Mouse (Mus musculus) kidney, postnatal 0 days (tissue): Measurements from ENCODE around the gene Orc3. TPM values are rescaled to one million over a fixed set of nuclear protein-coding genes. Genes with fewer than 3 reads are reported as not detected.

ENCODE experiments used
- ATAC-seq: fragments of 200-750 bp; cut with Nextera tagmentation; replicated peaks from 2 replicates; pipeline ENCODE4 v1.8.0; 2017; ENCODE audit warnings: low read depth, moderate number of reproducible peaks, moderate TSS enrichment, moderate library complexity; ENCODE audit not compliant: low FRiP score
- DNase-seq: peaks from one replicate; pipeline ENCODE4 v3.0.0-alpha.2; 2016; ENCODE audit warnings: low spot score
- H3K27ac ChIP-seq: fragments of 300-500 bp; sonication (generic); 2 replicates; pipeline ENCODE4 v1.5.1; 2014; ENCODE audit warnings: mild to moderate bottlenecking
- H3K27me3 ChIP-seq: fragments of 300-500 bp; sonication (generic); 2 replicates; pipeline ENCODE4 v1.6.1; 2014; ENCODE audit warnings: low read length, mixed read lengths; ENCODE audit not compliant: insufficient read depth
- H3K36me3 ChIP-seq: fragments of 300-500 bp; sonication (generic); 2 replicates; pipeline ENCODE4 v1.6.1; 2014; ENCODE audit warnings: low read length, mixed read lengths; ENCODE audit not compliant: insufficient read depth
- H3K4me1 ChIP-seq: fragments of 300-500 bp; sonication (generic); replicated peaks from 2 replicates; pipeline ENCODE4 v1.6.1; 2014; ENCODE audit warnings: antibody characterized with exemption, low read length, mixed read lengths; ENCODE audit not compliant: insufficient read depth
- H3K4me2 ChIP-seq: fragments of 300-500 bp; sonication (generic); 2 replicates; pipeline ENCODE4 v1.6.1; 2014; ENCODE audit warnings: mild to moderate bottlenecking, low read length, moderate library complexity, mixed read lengths
- H3K4me3 ChIP-seq: fragments of 300-500 bp; sonication (generic); replicated peaks from 2 replicates; pipeline ENCODE4 v1.5.1; 2014; ENCODE audit warnings: low read depth, low read length
- H3K9ac ChIP-seq: fragments of 300-500 bp; sonication (generic); 2 replicates; pipeline ENCODE4 v1.6.1; 2014; ENCODE audit warnings: low read depth, low read length
- H3K9me3 ChIP-seq: fragments of 300-500 bp; sonication (generic); replicated peaks from 2 replicates; pipeline ENCODE4 v1.6.1; 2016; ENCODE audit warnings: low read length, inconsistent platforms, mixed read lengths
- CTCF ChIP-seq: IDR thresholded peaks from 2 replicates; pipeline ENCODE4 v1.5.1; 2016; ENCODE audit warnings: antibody characterized with exemption, low read depth, mild to moderate bottlenecking, moderate library complexity
- WGBS: fragments of 180-500 bp; shearing (Covaris S2); extraction: QIAGEN DNeasy Blood & Tissue Kit; methylation state at CpG from one replicate; pipeline ENCODE4 v1.1.7; 2014; 5-methylcytosine and 5-hydroxymethylcytosine counted together
- polyA plus RNA-seq: library from polyadenylated mRNA; unstranded; fragments of >200 nt; fragmentation: Nextera tagmentation; extraction: Ambion mirVana; gene quantifications from 2 replicates; pipeline ENCODE4 v1.2.1, GENCODE M21; 2015

The Orc3 gene
- polyA plus RNA-seq, 1 experiment from 2014 or later = 64.1 TPM

DNA sequence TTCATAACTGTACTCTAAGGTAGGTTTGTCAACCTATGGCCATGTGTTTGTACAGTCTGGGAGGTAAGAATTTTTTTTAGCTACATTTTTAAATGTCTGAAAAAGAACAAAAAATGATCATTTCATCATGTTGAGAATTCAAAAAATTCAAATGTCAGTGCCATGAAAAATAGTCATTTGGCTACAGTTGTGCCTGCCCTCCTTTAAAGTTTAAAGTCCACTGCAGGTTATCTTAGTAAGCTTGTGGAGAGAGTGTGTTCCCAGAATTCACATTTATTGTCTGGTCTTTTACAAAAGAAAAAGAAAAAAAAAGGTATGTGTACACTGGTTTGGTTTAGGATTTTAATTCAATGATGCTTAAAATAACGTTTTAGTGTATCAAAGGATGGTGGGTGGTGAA, 60.1 kb downstream of the Orc3 start:
- Histone ChIP-seq H3K27me3 (no peaks in the 10 kb centered on the region), H3K4me3 (no peak overlapping the region), H3K9ac (no peak overlapping the region), H3K4me1 (peaks cover 19% of the 10 kb centered on the region; the same call in 1 of the 2 replicates), H3K27ac (no peak overlapping the region), H3K36me3 (no peaks in the 10 kb centered on the region), H3K9me3 (no peaks in the 10 kb centered on the region), H3K4me2 (no peak overlapping the region)
- ATAC-seq (no peak), DNase-seq (no peak)
- no peak for TF ChIP-seq CTCF
- WGBS = 31% methylated on average over 1 of the region's 1 CpGs

DNA sequence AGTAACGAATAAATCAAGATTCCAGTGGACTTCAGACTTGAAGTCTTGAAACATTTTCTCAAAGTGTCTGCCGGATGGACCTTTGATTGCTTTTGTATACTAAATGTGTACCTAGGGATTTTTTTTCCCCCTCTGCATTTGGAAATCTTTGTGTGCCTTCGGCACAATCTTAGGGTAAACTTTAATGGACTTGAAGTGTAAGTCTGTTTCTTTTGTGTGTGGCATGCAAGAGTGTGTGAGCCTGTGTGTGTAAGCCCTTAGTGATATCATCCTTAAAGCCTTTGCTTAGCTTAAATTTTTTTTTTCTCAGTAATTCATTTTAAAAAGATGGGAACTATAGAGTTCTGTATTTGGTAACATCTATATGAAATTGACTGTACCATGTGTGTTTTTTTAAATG, 62.8 kb downstream of the Orc3 start:
- Histone ChIP-seq H3K27ac (peak overlapping the region; percentile 98; the same call in 1 of the 2 replicates), H3K36me3 (no peaks in the 10 kb centered on the region), H3K27me3 (no peaks in the 10 kb centered on the region), H3K9ac (peak overlapping the region; percentile 99; the same call in 1 of the 2 replicates), H3K9me3 (no peaks in the 10 kb centered on the region), H3K4me2 (peak overlapping the region; percentile 61), H3K4me3 (peak overlapping the region; percentile 99), H3K4me1 (peaks cover 12% of the 10 kb centered on the region; the same call in 1 of the 2 replicates)
- 2% methylated on average over 3 of the region's 3 CpGs for WGBS
- no peak for TF ChIP-seq CTCF
- ATAC-seq = no peak
- DNase-seq = peak; percentile 15

DNA sequence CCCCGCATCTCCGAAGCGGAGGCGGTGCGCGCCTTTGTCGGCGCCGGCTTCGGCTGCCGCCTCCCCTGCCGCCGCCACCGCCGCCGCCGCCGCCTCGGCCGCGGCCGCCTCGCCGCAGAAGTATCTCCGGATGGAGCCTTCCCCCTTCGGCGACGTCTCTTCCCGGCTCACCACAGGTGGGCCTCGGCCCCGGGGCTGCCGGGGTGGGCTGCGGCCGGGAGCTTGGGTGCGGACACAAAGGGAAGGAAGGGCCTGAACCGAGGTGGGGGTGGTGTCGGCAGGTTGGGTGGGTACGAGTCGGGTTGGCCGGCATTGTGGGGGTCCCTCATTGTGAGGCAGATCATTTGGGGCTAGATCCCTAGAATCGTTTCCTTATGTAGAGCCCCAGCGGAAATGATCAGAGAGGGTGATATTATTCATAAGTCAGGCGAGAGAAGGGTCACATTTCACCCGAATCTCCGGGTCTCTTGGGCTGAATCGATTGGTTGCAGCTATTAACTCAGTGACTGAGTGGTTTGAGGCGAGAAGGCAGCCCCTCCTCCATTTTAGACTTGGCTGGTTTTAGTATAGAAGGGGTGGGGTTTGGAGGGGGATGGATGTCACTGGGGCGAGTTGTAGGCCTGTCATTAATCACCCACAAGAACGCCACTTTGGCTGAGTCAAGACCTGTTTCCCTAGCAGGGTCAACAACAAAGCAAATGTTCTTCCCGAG, 63.5 kb downstream of the Orc3 start:
- ATAC-seq = peak; percentile 85
- Histone ChIP-seq H3K9ac (peak overlapping the region; percentile 99), H3K27me3 (no peaks in the 10 kb centered on the region), H3K4me3 (peak overlapping the region; percentile 99), H3K4me2 (peak overlapping the region; percentile 61), H3K9me3 (no peaks in the 10 kb centered on the region), H3K36me3 (no peaks in the 10 kb centered on the region), H3K27ac (peak overlapping the region; percentile 98), H3K4me1 (peaks cover 10% of the 10 kb centered on the region; the same call in 1 of the 2 replicates)
- TF ChIP-seq CTCF = no peak
- DNase-seq = peak; percentile 97
- WGBS = under 1% methylated on average over 49 of the region's 50 CpGs

DNA sequence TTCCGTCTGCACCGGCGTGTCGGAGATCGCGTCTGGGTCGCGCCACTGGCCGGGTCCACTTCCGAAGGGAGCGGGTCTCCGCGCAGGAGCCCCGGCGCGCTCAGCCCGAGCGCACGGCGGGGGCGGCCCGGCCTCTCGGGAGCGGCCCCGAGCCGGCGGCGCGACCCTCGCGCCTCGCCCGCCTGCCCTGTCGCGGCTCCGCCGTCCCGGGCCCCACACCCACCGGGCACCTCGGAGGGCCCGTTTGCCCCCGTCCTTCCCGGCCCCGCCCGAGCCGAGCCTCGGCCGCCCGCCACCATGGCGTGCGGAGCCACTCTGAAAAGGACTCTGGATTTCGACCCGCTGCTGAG, 64.0 kb downstream of the Orc3 start, which contains the start of gene Akirin2:
Akirin2 (plus strand) TSS at position 190 of the 350 bp plus-strand sequence.
- peak; percentile 10 for DNase-seq
- 0% methylated on average over 40 of the region's 53 CpGs for WGBS
- Histone ChIP-seq H3K4me3 (peak within 1 kb of the TSS; percentile 99), H3K27ac (peak within 1 kb of the TSS; percentile 98), H3K36me3 (no peaks in the 10 kb centered on the region), H3K9me3 (no peaks in the 10 kb centered on the region), H3K4me1 (peaks cover 5% of the 10 kb centered on the region; the same call in 1 of the 2 replicates), H3K9ac (peak within 1 kb of the TSS; percentile 99), H3K27me3 (no peaks in the 10 kb centered on the region), H3K4me2 (peak within 1 kb of the TSS; percentile 62)
- TF ChIP-seq CTCF = no peak
- ATAC-seq = peak; percentile 69

DNA sequence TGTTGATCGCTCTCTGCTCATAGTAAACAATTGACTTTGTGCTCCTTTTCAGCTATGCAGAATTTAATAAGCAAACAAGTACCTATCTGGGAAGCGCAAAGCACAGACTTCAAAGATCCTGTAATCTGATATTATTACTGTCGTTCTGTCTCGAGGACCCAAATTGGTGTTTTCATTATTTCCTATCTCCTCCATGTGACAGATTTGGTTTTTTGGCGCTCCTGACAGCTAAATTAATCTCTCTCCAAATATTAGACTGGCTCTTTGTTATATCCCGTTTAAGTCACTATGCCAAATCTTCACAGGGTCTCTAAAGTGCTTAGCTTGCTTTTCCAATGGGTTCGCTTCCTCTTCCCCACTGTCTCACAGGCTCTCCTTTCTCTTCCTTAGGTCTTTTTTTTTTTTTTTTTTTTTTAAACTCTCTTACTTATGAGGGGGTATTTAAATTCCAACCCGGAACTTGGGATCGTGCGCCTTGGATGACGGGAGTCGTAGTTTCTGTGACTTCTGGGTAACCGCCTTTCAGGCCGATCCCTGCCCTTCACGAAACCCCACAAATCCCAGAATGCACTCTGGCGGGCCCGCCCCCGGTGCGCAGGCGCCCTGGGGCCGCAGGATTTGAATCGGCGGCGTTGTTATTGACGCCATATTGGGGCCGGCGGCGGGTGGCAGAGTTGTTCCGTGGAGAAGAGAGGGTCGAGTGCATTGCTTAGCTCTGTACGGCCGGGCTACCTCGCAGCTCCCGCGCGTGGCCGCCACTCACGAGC, 64.6 kb downstream of the Orc3 start:
- ATAC-seq (peak; percentile 88), DNase-seq (peak; percentile 99)
- Histone ChIP-seq H3K4me1 (0 out of 2 replicates have a peak, but pooled peaks cover 4% of the 10 kb centered on the region), H3K9me3 (no peaks in the 10 kb centered on the region), H3K27me3 (no peaks in the 10 kb centered on the region), H3K4me3 (peak overlapping the region; percentile 99), H3K9ac (peak overlapping the region; percentile 99), H3K27ac (peak overlapping the region; percentile 98), H3K4me2 (peak overlapping the region; percentile 62), H3K36me3 (no peaks in the 10 kb centered on the region)
- no peak for TF ChIP-seq CTCF
- WGBS = 2% methylated on average over 38 of the region's 38 CpGs

DNA sequence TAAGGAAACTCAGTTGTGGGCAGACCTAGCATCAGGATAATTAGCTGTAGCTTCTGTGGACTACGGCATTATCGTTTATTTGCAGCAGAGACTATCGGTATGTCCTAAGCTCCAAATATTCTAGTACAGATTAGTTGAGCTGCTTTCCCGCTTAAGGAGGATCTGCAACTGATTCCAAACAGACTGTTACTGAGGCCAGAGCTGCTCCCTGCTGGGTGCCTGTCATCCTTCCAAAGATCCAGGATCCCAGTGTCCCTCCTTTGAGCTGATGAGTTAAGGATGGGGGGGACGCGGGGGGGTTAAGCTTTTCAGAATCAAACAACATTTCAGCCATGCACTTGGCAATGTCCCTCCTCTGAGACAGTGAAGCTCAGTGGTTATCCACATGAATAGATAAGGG, 84.8 kb downstream of the Orc3 start:
- H3K4me1 ChIP-seq = no peaks in the 10 kb centered on the region
- ATAC-seq = no peak
- no peak overlapping the region for H3K9ac ChIP-seq
- 87% methylated on average over 6 of the region's 6 CpGs for WGBS
- no peak for TF ChIP-seq CTCF
- no peaks in the 10 kb centered on the region for H3K36me3 ChIP-seq
- H3K27me3 ChIP-seq = no peaks in the 10 kb centered on the region
- DNase-seq = no peak
- no peaks in the 10 kb centered on the region for H3K9me3 ChIP-seq
- no peak overlapping the region for H3K4me3 ChIP-seq
- H3K4me2 ChIP-seq = no peak overlapping the region
- no peak overlapping the region for H3K27ac ChIP-seq
